Comparison of ENCODE assay signal across 29 mouse cellular contexts in the genomic region with DNA sequence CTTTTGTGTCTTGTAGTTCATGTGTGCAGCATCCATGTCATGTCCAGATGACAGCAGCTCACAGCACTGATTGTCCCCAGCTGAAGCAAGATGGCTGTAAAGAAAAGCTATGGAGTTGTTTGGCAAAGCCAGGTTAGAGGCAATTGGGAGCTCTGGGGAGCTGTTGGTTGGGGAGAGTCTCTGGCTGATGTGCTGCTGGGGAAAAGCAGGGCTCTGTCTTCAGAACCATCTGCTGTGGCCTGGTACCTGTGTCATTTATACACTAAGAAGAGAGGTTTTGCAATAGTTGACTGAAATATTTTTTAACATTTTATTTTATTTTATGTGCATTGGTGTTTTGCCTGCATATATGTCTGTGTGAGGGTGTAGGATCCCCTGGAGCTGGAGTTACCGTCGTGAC. TPM values are rescaled to one million over a fixed set of nuclear protein-coding genes. Genes with fewer than 3 reads are reported as not detected.
DNase-seq lines count a peak whose midpoint lies in the region; ATAC-seq and TF ChIP-seq lines count a peak whose summit lies in the region.
"Had no signal": no experiment of that assay in that cellular context is flagged by ENCODE, and none has a peak within 500 bp of the region (broad histone marks: within the 10 kb centered on the region; RNA-seq: fewer than 3 reads in every experiment).

No protein-coding gene starts in this region.

- TF ChIP-seq CTCF in intestine, postnatal 0 days (IDR thresholded peaks at IDR 0.05; ENCODE audit: low read depth), result no peak
- TF ChIP-seq CTCF in brain, embryonic 14.5 days (IDR thresholded peaks at IDR 0.05; ENCODE audit: borderline replicate concordance, extremely low read depth, insufficient read depth, insufficient read length), result no peak

- no peak for ATAC-seq in intestine, embryonic 14.5 days (replicated peaks; ENCODE audit: low FRiP score, low TSS enrichment, low read depth)
- ATAC-seq in intestine, postnatal 0 days, result no peak
- ATAC-seq: activated CD4-positive, CD25-positive, alpha-beta regulatory T cell, adult 4 months; forebrain, embryonic 14.5 days; forebrain, postnatal 0 days; intestine, embryonic 15.5 days had no signal

- no peak overlapping the region for H3K9ac ChIP-seq in intestine, embryonic 14.5 days (ENCODE audit: low read length)
- no peak overlapping the region for H3K9ac ChIP-seq in intestine, postnatal 0 days (ENCODE audit: low read depth, low read length)
- H3K9ac ChIP-seq: embryonic facial prominence, embryonic 12.5 days; embryonic facial prominence, embryonic 15.5 days; forebrain, postnatal 0 days; heart, embryonic 12.5 days; heart, embryonic 15.5 days; hindbrain, embryonic 15.5 days; intestine, embryonic 15.5 days had no signal

- no peaks in the 10 kb centered on the region for H3K36me3 ChIP-seq in intestine, embryonic 14.5 days (ENCODE audit: control insufficient read depth, insufficient read depth, low read length)
- H3K36me3 ChIP-seq in intestine, postnatal 0 days (ENCODE audit: control insufficient read depth, insufficient read depth), result no peaks in the 10 kb centered on the region
- H3K36me3 ChIP-seq: embryonic facial prominence, embryonic 12.5 days; embryonic facial prominence, embryonic 15.5 days; heart, embryonic 12.5 days; heart, embryonic 15.5 days; hindbrain, embryonic 10.5 days; hindbrain, embryonic 15.5 days; intestine, embryonic 15.5 days had no signal

- no peaks in the 10 kb centered on the region for H3K4me1 ChIP-seq in intestine, embryonic 14.5 days (replicated peaks; ENCODE audit: control insufficient read depth, insufficient read depth, low read length)
- H3K4me1 ChIP-seq in intestine, postnatal 0 days (replicated peaks; ENCODE audit: control insufficient read depth, insufficient read depth, low read length), result no peaks in the 10 kb centered on the region
- H3K4me1 ChIP-seq: embryonic facial prominence, embryonic 15.5 days; heart, embryonic 12.5 days; heart, embryonic 15.5 days; intestine, embryonic 15.5 days had no signal

- 46% methylated on average over 2 of the region's 2 CpGs for WGBS in intestine, embryonic 14.5 days
- 36% methylated on average over 2 of the region's 2 CpGs for WGBS in intestine, postnatal 0 days

- DNase-seq in embryo, embryonic 10.5 days (ENCODE audit: low spot score), result peak; percentile 14
- DNase-seq in embryo, embryonic 11 days, result no peak
- peak; percentile 52 for DNase-seq in intestine, embryonic 14.5 days (ENCODE audit: low spot score)
- DNase-seq in brain, embryonic 14.5 days (ENCODE audit: low read depth), result peak; percentile 6
- no peak for DNase-seq in adrenal gland, adult 2 months
- DNase-seq: adrenal gland, postnatal 10 days; adrenal gland, postnatal 36 days; cerebellum, adult 11 months; cerebellum, adult 2 months; cerebellum, adult 9-11 months; cerebellum, postnatal 25 days; forebrain, postnatal 0 days; gastrocnemius, adult 2 months; gastrocnemius, postnatal 25 days; heart, adult 18-20 months; heart, postnatal 10 days; heart, postnatal 36 days; kidney, adult 18-20 months had no signal

- no peak overlapping the region for H3K4me2 ChIP-seq in intestine, embryonic 14.5 days (ENCODE audit: low read length)
- H3K4me2 ChIP-seq in intestine, postnatal 0 days (replicated peaks; ENCODE audit: low read depth), result no peak overlapping the region
- H3K4me2 ChIP-seq: embryonic facial prominence, embryonic 12.5 days; embryonic facial prominence, embryonic 15.5 days; heart, embryonic 12.5 days; heart, embryonic 15.5 days; hindbrain, embryonic 15.5 days; intestine, embryonic 15.5 days had no signal

- no peak overlapping the region for H3K4me3 ChIP-seq in intestine, embryonic 14.5 days (ENCODE audit: low read depth, low read length)
- H3K4me3 ChIP-seq in intestine, postnatal 0 days (ENCODE audit: low read depth, low read length), result no peak overlapping the region
- H3K4me3 ChIP-seq: embryonic facial prominence, embryonic 12.5 days; embryonic facial prominence, embryonic 15.5 days; gastrocnemius, adult 2 months; heart, embryonic 12.5 days; heart, embryonic 15.5 days; hindbrain, embryonic 10.5 days; hindbrain, embryonic 15.5 days; intestine, embryonic 15.5 days had no signal

- H3K27ac ChIP-seq in intestine, embryonic 14.5 days (ENCODE audit: low read depth), result no peak overlapping the region
- H3K27ac ChIP-seq in intestine, postnatal 0 days (ENCODE audit: low read depth, low read length), result no peak overlapping the region
- H3K27ac ChIP-seq: embryonic facial prominence, embryonic 12.5 days; embryonic facial prominence, embryonic 15.5 days; gastrocnemius, adult 2 months; heart, embryonic 15.5 days; hindbrain, embryonic 10.5 days; hindbrain, embryonic 15.5 days; intestine, embryonic 15.5 days had no signal

- no peaks in the 10 kb centered on the region for H3K9me3 ChIP-seq in intestine, embryonic 14.5 days (ENCODE audit: control insufficient read depth, low read length)
- no peaks in the 10 kb centered on the region for H3K9me3 ChIP-seq in intestine, postnatal 0 days (ENCODE audit: control insufficient read depth)
- H3K9me3 ChIP-seq: embryonic facial prominence, embryonic 12.5 days; embryonic facial prominence, embryonic 15.5 days; heart, embryonic 12.5 days; heart, embryonic 15.5 days; hindbrain, embryonic 10.5 days; hindbrain, embryonic 15.5 days; intestine, embryonic 15.5 days had no signal

- no peak for TF ChIP-seq POLR2A in brain, embryonic 14.5 days (IDR thresholded peaks at IDR 0.05; ENCODE audit: borderline replicate concordance, extremely low read depth, insufficient read depth, insufficient read length, poor library complexity, severe bottlenecking)

- H3K27me3 ChIP-seq in intestine, embryonic 14.5 days (replicated peaks; ENCODE audit: control insufficient read depth, insufficient read depth, low read length), result peaks cover 89% of the 10 kb centered on the region
- peaks cover 79% of the 10 kb centered on the region for H3K27me3 ChIP-seq in intestine, postnatal 0 days (replicated peaks; ENCODE audit: control insufficient read depth, insufficient read depth, low read length)

RNA-seq across cellular contexts. Expression of a gene that starts 14.6 kb away (rescaled TPM):
- polyA plus RNA-seq in intestine, embryonic 14.5 days (2014; fragmentation: Nextera tagmentation; extraction: Ambion mirVana), result 7.5 and 9.6 TPM in 2 replicates
- polyA plus RNA-seq in intestine, postnatal 0 days (2015; fragmentation: Nextera tagmentation; extraction: Ambion mirVana), result 1.8 and 1.9 TPM in 2 replicates
- polyA plus RNA-seq in brain, embryonic 14.5 days (2012; rRNA removed), result 12.8 and 19.0 TPM in 2 replicates
- 10 to 100 TPM in 1 of 2 experiments, 1 to 10 TPM in 1; 8.6 to 13.6 TPM for total RNA-seq in adrenal gland, adult 2 months (2021)
- polyA plus RNA-seq in adrenal gland, adult 2 months (2012; rRNA removed), result 0.37 and 1.4 TPM in 2 replicates
- total RNA-seq: common myeloid progenitor, adult 5-6 weeks had no signal
- polyA plus RNA-seq: activated CD4-positive, CD25-positive, alpha-beta regulatory T cell, adult 4 months had no signal

RNA-seq across cellular contexts. Expression of a gene that starts 44.2 kb away (rescaled TPM):
- 0.09 TPM in 1 of 2 replicates, not detected in the other for polyA plus RNA-seq in intestine, embryonic 14.5 days (2014; fragmentation: Nextera tagmentation; extraction: Ambion mirVana)
- 0.08 TPM in 2 replicates for polyA plus RNA-seq in intestine, postnatal 0 days (2015; fragmentation: Nextera tagmentation; extraction: Ambion mirVana)
- 0.26 and 0.45 TPM in 2 replicates for polyA plus RNA-seq in brain, embryonic 14.5 days (2012; rRNA removed)
- total RNA-seq in adrenal gland, adult 2 months (2021), result under 1 TPM; 0.28 to 0.40 TPM
- polyA plus RNA-seq in adrenal gland, adult 2 months (2012; rRNA removed), result 0.10 and 0.12 TPM in 2 replicates
- total RNA-seq: common myeloid progenitor, adult 5-6 weeks had no signal

Comparison
In these comparisons a context has a peak if more than half of its experiments do, and no peak if none do; other contexts are left out.
1. DNase-seq: peak in embryo, embryonic 10.5 days (single experiment), intestine, embryonic 14.5 days (single experiment) and brain, embryonic 14.5 days (single experiment); none in embryo, embryonic 11 days (single experiment) and adrenal gland, adult 2 months (single experiment).